Mouse (Mus musculus): ENCODE measurements around the gene Olfr1394. TPM values are rescaled to one million over a fixed set of nuclear protein-coding genes. Genes with fewer than 3 reads are reported as not detected.
"Not testable (repeated sequence)": the region's sequence is repeated elsewhere in the genome, so short reads cannot be mapped to it uniquely, and the experiment has no call there.

Gene Olfr1394
- polyA plus RNA-seq, 1 experiment from 2014 or later = not detected

DNA sequence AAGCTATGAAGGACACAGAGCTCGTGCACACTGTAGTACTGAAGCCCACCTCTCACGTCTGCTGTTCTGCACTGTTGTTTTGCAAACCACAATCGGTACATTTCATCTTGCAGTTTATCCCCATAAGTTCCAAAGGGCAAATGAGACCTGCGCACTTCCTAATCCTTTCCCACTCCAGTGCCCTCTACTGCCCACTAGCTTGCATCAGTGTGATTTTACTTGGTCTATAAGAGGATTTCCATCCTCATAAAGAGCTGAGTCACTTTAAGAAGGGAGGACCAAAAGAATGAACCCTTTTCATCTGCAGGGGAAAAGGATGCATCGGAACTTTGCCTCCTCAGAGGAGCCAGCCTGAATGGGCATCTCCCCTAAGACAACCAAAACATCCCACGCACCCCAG, 32.3 kb downstream of the Olfr1394 start:
- ATAC-seq (ENCODE audit: insufficient read depth, low FRiP score, low TSS enrichment) = no peak

GRCm38 (mm10) chr11:49186955-49187488, 32.8 kb downstream of the Olfr1394 start, which contains the start of gene Btnl9:
Gene Btnl9, minus strand, starts transcription at chr11:49187159.
- no peak within 1 kb of the TSS for H3K4me2 ChIP-seq (ENCODE audit: low read depth)
- no peak within 1 kb of the TSS for H3K27ac ChIP-seq (ENCODE audit: low read depth, low read length)
- no peaks in the 10 kb centered on the region for H3K27me3 ChIP-seq (ENCODE audit: control insufficient read depth, insufficient read depth, low read length)
- no peak within 1 kb of the TSS for H3K4me3 ChIP-seq (ENCODE audit: low read depth, low read length)
- H3K36me3 ChIP-seq (ENCODE audit: control insufficient read depth, insufficient read depth, low read length) = no peaks in the 10 kb centered on the region
- no peaks in the 10 kb centered on the region for H3K4me1 ChIP-seq (ENCODE audit: control insufficient read depth, insufficient read depth, low read length)
- WGBS = 86% methylated on average over 8 of the region's 8 CpGs
- ATAC-seq (ENCODE audit: insufficient read depth, low FRiP score, low TSS enrichment) (no peak), DNase-seq (ENCODE audit: low spot score) (no peak)
- H3K9ac ChIP-seq (ENCODE audit: low read length) = no peak within 1 kb of the TSS
- no peaks in the 10 kb centered on the region for H3K9me3 ChIP-seq (ENCODE audit: control insufficient read depth, low read length)

More for the DNA sequence above, 32.3 kb downstream of the Olfr1394 start:
- no peaks in the 10 kb centered on the region for H3K4me1 ChIP-seq (ENCODE audit: control insufficient read depth, insufficient read depth, low read length)
- no peak overlapping the region for H3K4me3 ChIP-seq (ENCODE audit: low read depth, low read length)
- no peaks in the 10 kb centered on the region for H3K36me3 ChIP-seq (ENCODE audit: control insufficient read depth, insufficient read depth, low read length)
- no peak for DNase-seq (ENCODE audit: low spot score)
- H3K27ac ChIP-seq (ENCODE audit: low read depth, low read length) = no peak overlapping the region
- H3K9ac ChIP-seq (ENCODE audit: low read length) = no peak overlapping the region
- no peak overlapping the region for H3K4me2 ChIP-seq (ENCODE audit: low read depth)
- no peaks in the 10 kb centered on the region for H3K9me3 ChIP-seq (ENCODE audit: control insufficient read depth, low read length)
- 86% methylated on average over 6 of the region's 6 CpGs for WGBS
- no peaks in the 10 kb centered on the region for H3K27me3 ChIP-seq (ENCODE audit: control insufficient read depth, insufficient read depth, low read length)

DNA sequence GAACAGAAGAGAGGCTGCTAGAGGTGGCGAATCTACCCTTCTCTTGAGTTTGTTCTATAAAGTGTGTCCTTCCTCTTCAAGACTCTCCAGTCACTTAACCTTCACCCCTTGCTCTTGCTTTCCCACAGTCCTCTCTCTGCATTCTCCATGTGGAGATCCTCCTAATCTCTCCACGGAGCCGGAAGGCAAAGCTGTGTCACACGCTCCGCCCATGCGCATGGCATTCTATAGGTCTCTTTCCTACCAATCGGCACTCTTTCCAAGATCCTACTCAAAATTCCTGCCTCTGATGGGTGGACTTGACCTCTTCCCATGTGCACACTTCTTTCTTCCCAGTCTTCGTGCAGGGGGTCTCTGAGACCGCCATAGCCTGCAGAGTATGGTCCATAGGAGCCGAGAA, 33.5 kb downstream of the Olfr1394 start:
- H3K4me1 ChIP-seq (ENCODE audit: control insufficient read depth, insufficient read depth, low read length) = no peaks in the 10 kb centered on the region
- no peaks in the 10 kb centered on the region for H3K36me3 ChIP-seq (ENCODE audit: control insufficient read depth, insufficient read depth, low read length)
- 84% methylated on average over 10 of the region's 10 CpGs for WGBS
- H3K4me2 ChIP-seq (ENCODE audit: low read depth) = no peak overlapping the region
- ATAC-seq (ENCODE audit: insufficient read depth, low FRiP score, low TSS enrichment) = no peak
- H3K4me3 ChIP-seq (ENCODE audit: low read depth, low read length) = no peak overlapping the region
- DNase-seq (ENCODE audit: low spot score) = no peak
- H3K27me3 ChIP-seq (ENCODE audit: control insufficient read depth, insufficient read depth, low read length) = no peaks in the 10 kb centered on the region
- no peaks in the 10 kb centered on the region for H3K9me3 ChIP-seq (ENCODE audit: control insufficient read depth, low read length)
- no peak overlapping the region for H3K9ac ChIP-seq (ENCODE audit: low read length)
- no peak overlapping the region for H3K27ac ChIP-seq (ENCODE audit: low read depth, low read length)

GRCm38 (mm10) chr11:49189737-49190136, 35.6 kb downstream of the Olfr1394 start:
- Histone ChIP-seq H3K36me3 (ENCODE audit: control insufficient read depth, insufficient read depth, low read length) (no peaks in the 10 kb centered on the region), H3K4me3 (ENCODE audit: low read depth, low read length) (no peak overlapping the region), H3K4me1 (ENCODE audit: control insufficient read depth, insufficient read depth, low read length) (no peaks in the 10 kb centered on the region), H3K9ac (ENCODE audit: low read length) (no peak overlapping the region), H3K4me2 (ENCODE audit: low read depth) (no peak overlapping the region), H3K9me3 (ENCODE audit: control insufficient read depth, low read length) (no peaks in the 10 kb centered on the region), H3K27ac (ENCODE audit: low read depth, low read length) (no peak overlapping the region), H3K27me3 (ENCODE audit: control insufficient read depth, insufficient read depth, low read length) (no peaks in the 10 kb centered on the region)
- WGBS = 8% methylated on average over 7 of the region's 7 CpGs
- no peak for DNase-seq (ENCODE audit: low spot score)
- ATAC-seq (ENCODE audit: insufficient read depth, low FRiP score, low TSS enrichment) = no peak

DNA sequence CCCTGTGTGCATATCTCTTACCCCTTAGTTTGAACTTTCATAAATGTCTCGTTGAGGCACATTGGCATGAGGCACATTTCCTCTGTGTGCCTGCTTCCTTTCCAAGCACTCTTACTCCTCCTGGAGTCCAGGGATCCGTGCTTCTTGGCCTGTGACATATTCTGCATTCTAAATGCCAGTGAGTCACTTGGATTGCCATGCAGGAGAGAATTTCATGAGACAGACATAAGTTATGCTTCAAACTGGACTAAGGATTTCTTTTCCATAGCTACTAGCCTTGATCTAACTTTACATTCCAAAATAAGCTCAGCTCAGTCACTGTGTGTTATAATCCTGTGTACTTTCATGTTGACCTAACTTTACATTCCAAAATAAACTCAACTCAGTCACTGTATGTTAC, 36.9 kb downstream of the Olfr1394 start:
- WGBS = 73% methylated on average over 2 of the region's 2 CpGs
- H3K4me2 ChIP-seq (ENCODE audit: low read depth) = no peak overlapping the region
- no peak for ATAC-seq (ENCODE audit: insufficient read depth, low FRiP score, low TSS enrichment)

GRCm38 (mm10) chr11:49194771-49195170, 40.6 kb downstream of the Olfr1394 start:
- 100% methylated on average over 4 of the region's 9 CpGs for WGBS

More for the DNA sequence above, 36.9 kb downstream of the Olfr1394 start:
- Histone ChIP-seq H3K4me3 (ENCODE audit: low read depth, low read length) (no peak overlapping the region), H3K27me3 (ENCODE audit: control insufficient read depth, insufficient read depth, low read length) (no peaks in the 10 kb centered on the region), H3K27ac (ENCODE audit: low read depth, low read length) (no peak overlapping the region), H3K36me3 (ENCODE audit: control insufficient read depth, insufficient read depth, low read length) (no peaks in the 10 kb centered on the region), H3K9me3 (ENCODE audit: control insufficient read depth, low read length) (no peaks in the 10 kb centered on the region), H3K9ac (ENCODE audit: low read length) (no peak overlapping the region), H3K4me1 (ENCODE audit: control insufficient read depth, insufficient read depth, low read length) (no peaks in the 10 kb centered on the region)
- no peak for DNase-seq (ENCODE audit: low spot score)

DNA sequence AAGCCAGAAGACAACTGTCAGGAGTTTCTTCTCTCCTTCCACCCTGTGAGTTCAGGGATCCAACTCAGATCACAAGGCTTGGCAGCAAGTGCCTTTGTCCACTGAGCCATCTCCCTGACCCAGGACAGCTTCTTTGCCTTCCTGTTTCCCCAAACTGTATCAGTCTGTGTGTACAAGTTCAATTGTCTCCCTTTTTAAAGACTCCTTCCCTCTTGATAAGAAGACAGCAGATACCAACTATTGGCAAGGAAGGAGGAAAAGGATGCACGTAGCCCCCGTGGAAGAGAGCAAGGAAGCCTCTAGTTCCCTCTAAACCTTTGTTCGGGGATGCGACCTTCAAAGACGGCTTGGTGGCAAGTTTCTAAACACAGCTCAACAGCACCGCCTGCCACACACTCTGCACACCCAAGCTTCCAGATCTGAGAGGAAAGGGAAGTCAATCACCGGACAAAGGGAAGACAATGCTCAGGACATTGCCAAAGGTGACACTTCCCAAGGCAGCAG, 41.7 kb downstream of the Olfr1394 start:
- Histone ChIP-seq H3K27ac (ENCODE audit: low read depth, low read length) (no peak overlapping the region), H3K4me1 (ENCODE audit: control insufficient read depth, insufficient read depth, low read length) (no peaks in the 10 kb centered on the region), H3K9me3 (ENCODE audit: control insufficient read depth, low read length) (no peaks in the 10 kb centered on the region), H3K27me3 (ENCODE audit: control insufficient read depth, insufficient read depth, low read length) (no peaks in the 10 kb centered on the region), H3K9ac (ENCODE audit: low read length) (no peak overlapping the region), H3K4me2 (ENCODE audit: low read depth) (no peak overlapping the region), H3K4me3 (ENCODE audit: low read depth, low read length) (no peak overlapping the region), H3K36me3 (ENCODE audit: control insufficient read depth, insufficient read depth, low read length) (no peaks in the 10 kb centered on the region)
- no peak for ATAC-seq (ENCODE audit: insufficient read depth, low FRiP score, low TSS enrichment)
- no peak for DNase-seq (ENCODE audit: low spot score)
- 90% methylated on average over 7 of the region's 7 CpGs for WGBS

More at GRCm38 (mm10) chr11:49194771-49195170, 40.6 kb downstream of the Olfr1394 start:
- H3K27me3 ChIP-seq (ENCODE audit: control insufficient read depth, insufficient read depth, low read length); H3K9me3 ChIP-seq (ENCODE audit: control insufficient read depth, low read length); DNase-seq (ENCODE audit: low spot score); H3K4me2 ChIP-seq (ENCODE audit: low read depth); H3K4me1 ChIP-seq (ENCODE audit: control insufficient read depth, insufficient read depth, low read length); H3K4me3 ChIP-seq (ENCODE audit: low read depth, low read length); H3K27ac ChIP-seq (ENCODE audit: low read depth, low read length); H3K9ac ChIP-seq (ENCODE audit: low read length); H3K36me3 ChIP-seq (ENCODE audit: control insufficient read depth, insufficient read depth, low read length); ATAC-seq (ENCODE audit: insufficient read depth, low FRiP score, low TSS enrichment): not testable (repeated sequence)

GRCm38 (mm10) chr11:49200666-49201065, 46.5 kb downstream of the Olfr1394 start:
- Histone ChIP-seq H3K9ac (ENCODE audit: low read length) (no peak overlapping the region), H3K27me3 (ENCODE audit: control insufficient read depth, insufficient read depth, low read length) (no peaks in the 10 kb centered on the region), H3K4me3 (ENCODE audit: low read depth, low read length) (no peak overlapping the region), H3K9me3 (ENCODE audit: control insufficient read depth, low read length) (no peaks in the 10 kb centered on the region), H3K36me3 (ENCODE audit: control insufficient read depth, insufficient read depth, low read length) (no peaks in the 10 kb centered on the region), H3K27ac (ENCODE audit: low read depth, low read length) (no peak overlapping the region), H3K4me2 (ENCODE audit: low read depth) (no peak overlapping the region), H3K4me1 (ENCODE audit: control insufficient read depth, insufficient read depth, low read length) (peaks cover 4% of the 10 kb centered on the region; the same call in 1 of the 2 replicates)
- DNase-seq (ENCODE audit: low spot score) (no peak), ATAC-seq (ENCODE audit: insufficient read depth, low FRiP score, low TSS enrichment) (no peak)

- H3K27ac ChIP-seq (ENCODE audit: low read depth, low read length) = no peak overlapping the region
- no peak overlapping the region for H3K4me3 ChIP-seq (ENCODE audit: low read depth, low read length)
- H3K9ac ChIP-seq (ENCODE audit: low read length) = no peak overlapping the region
- no peaks in the 10 kb centered on the region for H3K9me3 ChIP-seq (ENCODE audit: control insufficient read depth, low read length)
- ATAC-seq (ENCODE audit: insufficient read depth, low FRiP score, low TSS enrichment) (no peak), DNase-seq (ENCODE audit: low spot score) (no peak)
- H3K27me3 ChIP-seq (ENCODE audit: control insufficient read depth, insufficient read depth, low read length) = no peaks in the 10 kb centered on the region
- H3K4me2 ChIP-seq (ENCODE audit: low read depth) = no peak overlapping the region
- peaks cover 4% of the 10 kb centered on the region; the same call in 1 of the 2 replicates for H3K4me1 ChIP-seq (ENCODE audit: control insufficient read depth, insufficient read depth, low read length)
- no peaks in the 10 kb centered on the region for H3K36me3 ChIP-seq (ENCODE audit: control insufficient read depth, insufficient read depth, low read length)
Measured at GRCm38 (mm10) chr11:49201142-49201541, 47.0 kb downstream of the Olfr1394 start.

Measured in neural tube, embryonic 11.5 days (tissue).